Mouse (Mus musculus): ENCODE measurements around the gene Fzd10. TPM values are rescaled to one million over a fixed set of nuclear protein-coding genes. Genes with fewer than 3 reads are reported as not detected.

Fzd10 gene
- polyA plus RNA-seq, 1 experiment from 2014 or later, result 0.39 TPM

DNA sequence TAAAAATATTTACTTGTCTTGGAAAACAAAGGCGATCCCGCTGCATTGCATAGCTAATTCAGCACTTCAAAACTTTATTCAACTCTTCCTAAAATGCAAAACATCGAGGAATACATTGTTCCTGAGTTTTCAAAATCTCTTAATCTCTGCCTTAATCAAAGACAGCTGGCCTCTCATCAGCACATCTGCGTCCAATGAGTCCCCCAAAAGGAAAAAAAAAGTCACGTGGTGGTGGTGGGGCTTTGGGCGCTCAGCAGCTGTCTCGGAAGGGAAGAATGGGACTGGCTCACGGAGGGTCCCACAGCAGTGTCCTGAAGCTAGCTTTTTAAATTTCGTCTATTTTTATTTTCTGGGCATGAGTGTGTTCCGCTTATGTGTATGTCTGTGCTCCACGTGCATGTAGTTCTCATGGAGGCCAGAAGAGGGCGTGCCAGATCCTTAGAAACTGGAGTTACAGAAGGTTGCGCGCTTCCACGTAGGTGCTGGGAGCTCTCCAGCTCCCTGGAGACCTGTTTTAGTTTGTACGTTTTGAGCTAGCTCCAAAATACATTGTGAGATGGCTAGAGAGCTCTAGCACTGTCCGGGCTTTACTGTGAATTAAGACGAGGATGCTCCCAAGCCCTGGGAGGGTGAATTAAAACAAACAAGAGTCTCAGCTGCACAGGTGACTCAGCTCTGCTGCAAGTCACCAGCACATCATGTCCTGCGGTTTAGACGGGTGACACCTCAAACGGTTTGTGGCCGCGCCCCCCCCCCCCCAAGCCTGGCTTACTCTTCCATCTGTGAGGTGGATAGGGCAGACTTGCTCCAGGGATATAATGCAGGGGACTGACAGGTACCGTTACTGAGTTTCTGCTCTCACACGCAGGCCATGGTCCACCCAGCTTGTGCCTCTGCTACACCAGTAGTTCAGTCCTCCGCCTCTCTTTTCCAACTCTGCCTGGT is 36.7 kb downstream of the Fzd10 start:
- ATAC-seq (ENCODE audit: insufficient number of reproducible peaks, insufficient read depth, low FRiP score, low read depth), result no peak
- Histone ChIP-seq H3K9me3 (ENCODE audit: control insufficient read depth, low read length) (0 out of 2 replicates have a peak, but pooled peaks cover 3% of the 10 kb centered on the region), H3K4me3 (ENCODE audit: control insufficient read depth in 1 of 2, insufficient read depth in 1 of 2, low read depth in 1 of 2, low read length in 2 of 2) (no peak overlapping the region), H3K27ac (replicated peaks in 1 of 2; ENCODE audit: control insufficient read depth in 1 of 2, insufficient read depth in 1 of 2, low read depth in 2 of 2, low read length in 2 of 2) (no peak overlapping the region), H3K36me3 (ENCODE audit: control insufficient read depth, insufficient read depth, low read length) (no peaks in the 10 kb centered on the region), H3K27me3 (ENCODE audit: control insufficient read depth, insufficient read depth, low read length) (no peaks in the 10 kb centered on the region), H3K4me2 (ENCODE audit: low read length) (no peak overlapping the region), H3K4me1 (ENCODE audit: control insufficient read depth in 2 of 2, insufficient read depth in 2 of 2, low read length in 2 of 2) (no peaks in the 10 kb centered on the region), H3K9ac (ENCODE audit: low read length) (no peak overlapping the region)
- whole genome bisulfite sequencing, result 85% methylated on average over 26 of the region's 26 CpGs

DNA sequence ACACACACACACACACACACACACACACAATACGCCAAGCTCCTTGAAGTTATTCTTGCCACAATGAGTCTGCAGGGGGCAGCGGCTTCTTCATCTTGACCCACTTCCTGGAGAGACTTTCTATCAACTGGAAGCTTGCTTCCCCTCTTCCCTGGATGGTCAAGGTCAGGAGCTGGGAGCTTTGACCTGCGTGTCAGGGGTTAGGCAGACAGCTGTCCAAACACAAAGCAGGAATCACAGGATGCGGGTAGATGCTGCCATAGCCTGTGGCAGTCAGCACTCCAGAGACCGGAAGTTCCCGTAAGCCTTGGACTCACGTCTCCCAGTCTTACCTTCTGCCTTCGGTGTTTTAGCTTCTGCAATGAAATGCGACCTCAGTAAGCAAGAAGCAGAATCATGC is 38.1 kb downstream of the Fzd10 start:
- no peaks in the 10 kb centered on the region for H3K4me1 ChIP-seq (ENCODE audit: control insufficient read depth in 2 of 2, insufficient read depth in 2 of 2, low read length in 2 of 2)
- H3K36me3 ChIP-seq (ENCODE audit: control insufficient read depth, insufficient read depth, low read length), result no peaks in the 10 kb centered on the region
- no peak overlapping the region for H3K27ac ChIP-seq (replicated peaks in 1 of 2; ENCODE audit: control insufficient read depth in 1 of 2, insufficient read depth in 1 of 2, low read depth in 2 of 2, low read length in 2 of 2)
- 54% methylated on average over 9 of the region's 9 CpGs for WGBS
- H3K27me3 ChIP-seq (ENCODE audit: control insufficient read depth, insufficient read depth, low read length), result no peaks in the 10 kb centered on the region
- 0 out of 2 replicates have a peak, but pooled peaks cover 3% of the 10 kb centered on the region for H3K9me3 ChIP-seq (ENCODE audit: control insufficient read depth, low read length)
- H3K4me3 ChIP-seq (ENCODE audit: control insufficient read depth in 1 of 2, insufficient read depth in 1 of 2, low read depth in 1 of 2, low read length in 2 of 2), result no peak overlapping the region
- no peak overlapping the region for H3K9ac ChIP-seq (ENCODE audit: low read length)
- ATAC-seq (ENCODE audit: insufficient number of reproducible peaks, insufficient read depth, low FRiP score, low read depth), result no peak
- no peak overlapping the region for H3K4me2 ChIP-seq (ENCODE audit: low read length)

DNA sequence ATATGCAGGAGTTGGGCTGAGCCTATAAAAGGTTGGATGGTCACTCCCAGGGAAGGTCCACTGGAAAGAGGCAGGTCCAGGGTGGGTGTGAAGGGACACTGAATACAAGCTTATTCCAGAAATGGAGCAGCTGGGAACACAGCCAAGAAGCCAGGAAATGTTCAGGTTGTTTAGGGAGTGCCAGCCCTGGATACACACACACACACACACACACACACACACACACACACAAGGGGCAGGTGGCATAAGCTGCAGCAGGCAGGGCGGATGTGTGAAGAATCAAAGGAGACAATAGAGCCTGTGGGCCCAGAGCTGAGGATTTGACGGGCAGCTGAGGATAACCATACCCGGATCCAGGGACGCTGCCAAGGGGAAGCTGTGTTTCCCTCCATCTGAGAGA is 42.4 kb downstream of the Fzd10 start:
- Histone ChIP-seq H3K36me3 (ENCODE audit: control insufficient read depth, insufficient read depth, low read length) (no peaks in the 10 kb centered on the region), H3K27me3 (ENCODE audit: control insufficient read depth, insufficient read depth, low read length) (no peaks in the 10 kb centered on the region), H3K9ac (ENCODE audit: low read length) (no peak overlapping the region), H3K4me1 (ENCODE audit: control insufficient read depth in 2 of 2, insufficient read depth in 2 of 2, low read length in 2 of 2) (no peaks in the 10 kb centered on the region), H3K4me2 (ENCODE audit: low read length) (no peak overlapping the region), H3K27ac (replicated peaks in 1 of 2; ENCODE audit: control insufficient read depth in 1 of 2, insufficient read depth in 1 of 2, low read depth in 2 of 2, low read length in 2 of 2) (no peak overlapping the region), H3K9me3 (ENCODE audit: control insufficient read depth, low read length) (no peaks in the 10 kb centered on the region), H3K4me3 (ENCODE audit: control insufficient read depth in 1 of 2, insufficient read depth in 1 of 2, low read depth in 1 of 2, low read length in 2 of 2) (no peak overlapping the region)
- no peak for ATAC-seq (ENCODE audit: insufficient number of reproducible peaks, insufficient read depth, low FRiP score, low read depth)
- WGBS, result 74% methylated on average over 4 of the region's 4 CpGs

DNA sequence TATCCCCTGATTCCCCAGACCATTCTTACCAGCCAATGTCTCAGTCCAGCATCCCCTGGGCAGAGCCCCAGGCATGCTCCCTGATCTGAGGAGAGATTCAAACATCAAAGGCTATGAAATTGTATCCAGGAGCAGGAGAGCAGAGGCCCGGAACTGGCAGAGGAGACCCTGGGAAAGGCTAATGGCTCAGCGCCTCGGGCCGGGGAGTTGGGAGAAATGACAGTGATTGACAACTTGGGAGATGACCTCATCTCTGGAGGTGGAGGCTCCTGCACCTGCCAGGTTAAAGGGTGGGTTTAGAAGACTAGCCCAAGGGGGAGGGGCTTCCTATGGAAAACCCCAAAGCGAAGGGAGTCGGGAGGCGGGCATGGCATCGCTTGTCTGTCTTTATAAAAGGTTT is 45.1 kb downstream of the Fzd10 start:
- ATAC-seq (ENCODE audit: insufficient number of reproducible peaks, insufficient read depth, low FRiP score, low read depth), result no peak
- Histone ChIP-seq H3K4me3 (ENCODE audit: control insufficient read depth in 1 of 2, insufficient read depth in 1 of 2, low read depth in 1 of 2, low read length in 2 of 2) (no peak overlapping the region), H3K4me2 (ENCODE audit: low read length) (no peak overlapping the region), H3K36me3 (ENCODE audit: control insufficient read depth, insufficient read depth, low read length) (no peaks in the 10 kb centered on the region), H3K27ac (replicated peaks in 1 of 2; ENCODE audit: control insufficient read depth in 1 of 2, insufficient read depth in 1 of 2, low read depth in 2 of 2, low read length in 2 of 2) (no peak overlapping the region), H3K27me3 (ENCODE audit: control insufficient read depth, insufficient read depth, low read length) (no peaks in the 10 kb centered on the region), H3K9me3 (ENCODE audit: control insufficient read depth, low read length) (no peaks in the 10 kb centered on the region), H3K4me1 (ENCODE audit: control insufficient read depth in 2 of 2, insufficient read depth in 2 of 2, low read length in 2 of 2) (no peaks in the 10 kb centered on the region), H3K9ac (ENCODE audit: low read length) (no peak overlapping the region)
- 76% methylated on average over 8 of the region's 8 CpGs for WGBS

DNA sequence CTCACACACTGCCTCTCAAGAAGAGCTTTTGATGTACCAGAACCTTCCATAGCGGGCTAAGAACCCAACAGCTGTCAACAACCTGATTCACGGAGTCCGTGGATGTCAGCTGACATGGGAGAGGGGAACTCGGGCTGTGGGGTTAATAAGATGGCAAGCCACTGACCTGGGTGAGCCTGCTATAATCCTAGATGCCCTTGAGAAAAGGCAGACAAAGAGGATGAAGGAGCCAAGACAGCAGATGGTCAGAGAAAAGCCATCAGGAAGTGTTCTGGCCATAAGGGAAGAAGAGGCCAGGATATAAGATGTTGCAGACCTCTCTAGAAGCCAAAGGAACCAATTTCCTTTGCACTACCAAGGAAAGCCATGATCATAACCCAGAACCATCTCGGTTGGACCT is 45.6 kb downstream of the Fzd10 start:
- no peak overlapping the region for H3K4me2 ChIP-seq (ENCODE audit: low read length)
- H3K4me1 ChIP-seq (ENCODE audit: control insufficient read depth in 2 of 2, insufficient read depth in 2 of 2, low read length in 2 of 2), result no peaks in the 10 kb centered on the region
- no peak overlapping the region for H3K4me3 ChIP-seq (ENCODE audit: control insufficient read depth in 1 of 2, insufficient read depth in 1 of 2, low read depth in 1 of 2, low read length in 2 of 2)
- ATAC-seq (ENCODE audit: insufficient number of reproducible peaks, insufficient read depth, low FRiP score, low read depth), result no peak
- H3K36me3 ChIP-seq (ENCODE audit: control insufficient read depth, insufficient read depth, low read length), result no peaks in the 10 kb centered on the region
- 71% methylated on average over 5 of the region's 5 CpGs for WGBS
- no peak overlapping the region for H3K9ac ChIP-seq (ENCODE audit: low read length)
- no peak overlapping the region for H3K27ac ChIP-seq (replicated peaks in 1 of 2; ENCODE audit: control insufficient read depth in 1 of 2, insufficient read depth in 1 of 2, low read depth in 2 of 2, low read length in 2 of 2)
- no peaks in the 10 kb centered on the region for H3K9me3 ChIP-seq (ENCODE audit: control insufficient read depth, low read length)
- no peaks in the 10 kb centered on the region for H3K27me3 ChIP-seq (ENCODE audit: control insufficient read depth, insufficient read depth, low read length)

GRCm38 (mm10) chr5:128647221-128647730 is 46.6 kb downstream of the Fzd10 start:
- no peak overlapping the region for H3K4me3 ChIP-seq (ENCODE audit: control insufficient read depth in 1 of 2, insufficient read depth in 1 of 2, low read depth in 1 of 2, low read length in 2 of 2)
- no peaks in the 10 kb centered on the region for H3K4me1 ChIP-seq (ENCODE audit: control insufficient read depth in 2 of 2, insufficient read depth in 2 of 2, low read length in 2 of 2)
- no peak overlapping the region for H3K4me2 ChIP-seq (ENCODE audit: low read length)
- no peaks in the 10 kb centered on the region for H3K9me3 ChIP-seq (ENCODE audit: control insufficient read depth, low read length)
- H3K27me3 ChIP-seq (ENCODE audit: control insufficient read depth, insufficient read depth, low read length), result no peaks in the 10 kb centered on the region
- no peak for ATAC-seq (ENCODE audit: insufficient number of reproducible peaks, insufficient read depth, low FRiP score, low read depth)
- WGBS, result 60% methylated on average over 10 of the region's 10 CpGs
- no peak overlapping the region for H3K9ac ChIP-seq (ENCODE audit: low read length)
- no peaks in the 10 kb centered on the region for H3K36me3 ChIP-seq (ENCODE audit: control insufficient read depth, insufficient read depth, low read length)
- H3K27ac ChIP-seq (replicated peaks in 1 of 2; ENCODE audit: control insufficient read depth in 1 of 2, insufficient read depth in 1 of 2, low read depth in 2 of 2, low read length in 2 of 2), result no peak overlapping the region

GRCm38 (mm10) chr5:128649336-128649897 is 48.8 kb downstream of the Fzd10 start:
- H3K27me3 ChIP-seq (ENCODE audit: control insufficient read depth, insufficient read depth, low read length), result no peaks in the 10 kb centered on the region
- H3K9ac ChIP-seq (ENCODE audit: low read length), result no peak overlapping the region
- no peaks in the 10 kb centered on the region for H3K4me1 ChIP-seq (ENCODE audit: control insufficient read depth in 2 of 2, insufficient read depth in 2 of 2, low read length in 2 of 2)
- H3K27ac ChIP-seq (replicated peaks in 1 of 2; ENCODE audit: control insufficient read depth in 1 of 2, insufficient read depth in 1 of 2, low read depth in 2 of 2, low read length in 2 of 2), result no peak overlapping the region
- H3K9me3 ChIP-seq (ENCODE audit: control insufficient read depth, low read length), result no peaks in the 10 kb centered on the region; the same call in 1 of the 2 replicates
- H3K4me2 ChIP-seq (ENCODE audit: low read length), result no peak overlapping the region
- no peaks in the 10 kb centered on the region for H3K36me3 ChIP-seq (ENCODE audit: control insufficient read depth, insufficient read depth, low read length)
- WGBS, result 67% methylated on average over 11 of the region's 11 CpGs
- ATAC-seq (ENCODE audit: insufficient number of reproducible peaks, insufficient read depth, low FRiP score, low read depth), result no peak
- H3K4me3 ChIP-seq (ENCODE audit: control insufficient read depth in 1 of 2, insufficient read depth in 1 of 2, low read depth in 1 of 2, low read length in 2 of 2), result no peak overlapping the region
